Mouse (Mus musculus) gastrocnemius, postnatal 14 days (tissue): ENCODE results near the gene Lzts2. TPM values are rescaled to one million over a fixed set of nuclear protein-coding genes. Genes with fewer than 3 reads are reported as not detected.

ENCODE experiments used
- DNase-seq: peaks from one replicate; pipeline ENCODE4 v3.0.0; 2021; ENCODE audit warnings: mixed read lengths
- intact Hi-C: fragments of 180-260 bp; cut with DNase I; formaldehyde crosslinking; loops from one replicate; pipeline ENCODE4 v1.15.1; 2025; ENCODE audit warnings: low total_unique reads
- total RNA-seq, 2 experiments: library from RNA; stranded (reverse); gene quantifications; 2 replicates each; pipeline ENCODE4 v1.2.3; 2021

Gene Lzts2
- total RNA-seq, 2 experiments from 2014 or later, result 26.8 to 29.0 TPM

GRCm38 (mm10) chr19:45045236-45045635, 31.0 kb downstream of the Lzts2 start:
- intact Hi-C loops, result no loop called here
- DNase-seq, result peak; percentile 74

GRCm38 (mm10) chr19:45045651-45046050, 31.4 kb downstream of the Lzts2 start, which contains the start of gene Pdzd7:
Pdzd7 (minus strand) TSS chr19:45045717.
- DNase-seq, result no peak
- intact Hi-C loops, result no loop called here

- intact Hi-C loops, result no loop called here
- peak; percentile 88 for DNase-seq
Measured at GRCm38 (mm10) chr19:45046523-45047321, 32.5 kb downstream of the Lzts2 start.

GRCm38 (mm10) chr19:45047417-45047934, 33.3 kb downstream of the Lzts2 start, which contains the start of gene Sfxn3:
Sfxn3 (plus strand) TSS chr19:45047503.
- intact Hi-C loops, result no loop called here
- DNase-seq, result peak; percentile 97

GRCm38 (mm10) chr19:45047935-45048643, 33.9 kb downstream of the Lzts2 start:
- DNase-seq, result no peak
- intact Hi-C loops, result no loop called here

GRCm38 (mm10) chr19:45048644-45049365, 34.6 kb downstream of the Lzts2 start:
- no peak for DNase-seq
- intact Hi-C loops, result no loop called here

GRCm38 (mm10) chr19:45049523-45049922, 35.3 kb downstream of the Lzts2 start:
- intact Hi-C loops, result no loop called here
- DNase-seq, result no peak

- no peak for DNase-seq
- intact Hi-C loops, result no loop called here
Measured at GRCm38 (mm10) chr19:45053451-45053850, 39.2 kb downstream of the Lzts2 start.

GRCm38 (mm10) chr19:45054892-45055690, 40.9 kb downstream of the Lzts2 start:
- intact Hi-C loops, result no loop called here
- DNase-seq, result no peak

GRCm38 (mm10) chr19:45056364-45056763, 42.1 kb downstream of the Lzts2 start:
- no peak for DNase-seq
- intact Hi-C loops, result no loop called here

- intact Hi-C loops, result no loop called here
- DNase-seq, result no peak
Measured at GRCm38 (mm10) chr19:45056908-45057698, 42.9 kb downstream of the Lzts2 start.

- intact Hi-C loops, result no loop called here
- DNase-seq, result no peak
Measured at GRCm38 (mm10) chr19:45057724-45058112, 43.5 kb downstream of the Lzts2 start.

- peak; percentile 90 for DNase-seq
- intact Hi-C loops, result no loop called here
Measured at GRCm38 (mm10) chr19:45058113-45058839, 44.1 kb downstream of the Lzts2 start.

- intact Hi-C loops, result no loop called here
- no peak for DNase-seq
Measured at GRCm38 (mm10) chr19:45058841-45059240, 44.6 kb downstream of the Lzts2 start.

GRCm38 (mm10) chr19:45063565-45064292, 49.5 kb downstream of the Lzts2 start:
- intact Hi-C loops, result no loop called here
- no peak for DNase-seq

GRCm38 (mm10) chr19:45065226-45065625, 51.0 kb downstream of the Lzts2 start:
- intact Hi-C loops, result no loop called here
- DNase-seq, result no peak

GRCm38 (mm10) chr19:45067170-45067569, 53.0 kb downstream of the Lzts2 start:
- no peak for DNase-seq
- intact Hi-C loops, result no loop called here
